Mouse (Mus musculus): Measurements from ENCODE around the gene Akap9. TPM values are rescaled to one million over a fixed set of nuclear protein-coding genes. Genes with fewer than 3 reads are reported as not detected.
"Not testable (repeated sequence)": the region's sequence is repeated elsewhere in the genome, so short reads cannot be mapped to it uniquely, and the experiment has no call there.

Gene Akap9
- polyA plus RNA-seq, 1 experiment = 40.8 TPM

DNA sequence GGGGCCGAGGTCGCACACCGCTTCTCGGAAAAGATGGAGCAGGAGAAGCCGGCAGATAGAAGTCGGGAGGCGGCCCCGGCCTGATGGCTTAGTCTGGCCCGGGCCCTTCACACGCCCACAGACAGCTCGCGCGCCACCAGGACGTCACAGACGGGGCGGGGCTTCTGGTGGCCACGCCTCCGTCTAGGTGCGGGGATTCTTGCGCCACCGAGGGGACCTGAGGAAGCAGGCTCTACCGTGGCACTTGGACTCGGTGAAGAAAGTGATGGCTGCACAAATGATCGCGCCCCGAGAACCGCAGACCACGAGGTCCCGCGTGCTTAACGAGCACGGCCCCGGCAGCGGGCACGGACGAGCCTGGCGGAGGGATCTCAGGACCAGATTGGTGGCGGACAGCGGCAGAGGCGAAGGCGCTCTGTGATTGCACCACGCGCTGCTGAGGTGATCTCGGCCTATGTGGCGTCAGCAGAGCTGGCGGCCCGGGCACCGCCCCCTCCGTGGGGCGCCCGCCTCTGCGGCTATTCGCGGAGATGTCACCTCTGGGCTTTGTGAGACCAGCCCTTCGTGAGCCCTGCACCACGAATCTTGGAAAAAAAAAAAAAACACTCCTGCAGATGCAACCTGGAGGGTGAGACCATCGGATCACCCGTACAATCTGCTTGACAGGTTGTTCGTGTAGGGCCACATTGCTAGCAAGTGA is 176.6 kb downstream of the Akap9 start, which contains the start of gene Cyp51:
Gene Cyp51 (minus strand): TSS at position 406 of the 700 bp plus-strand sequence.
- peaks cover 2% of the 10 kb centered on the region for H3K4me1 ChIP-seq (ENCODE audit: control insufficient read depth, insufficient read depth, low read length)
- H3K36me3 ChIP-seq (ENCODE audit: control insufficient read depth, insufficient read depth, low read length, poor library complexity, severe bottlenecking) = peaks cover 29% of the 10 kb centered on the region
- H3K9me3 ChIP-seq (replicated peaks; ENCODE audit: control insufficient read depth, insufficient read depth, low read length, poor library complexity, severe bottlenecking) = peaks cover 6% of the 10 kb centered on the region
- H3K27me3 ChIP-seq (ENCODE audit: control insufficient read depth, insufficient read depth, low read length, poor library complexity, severe bottlenecking) = no peaks in the 10 kb centered on the region
- H3K4me3 ChIP-seq (ENCODE audit: low read depth, low read length) = peak within 1 kb of the TSS; percentile 80
- TF ChIP-seq EP300 (IDR thresholded peaks at IDR 0.05; ENCODE audit: insufficient read depth, low read depth, low read length) (0 out of 2 replicates have a peak, but pooled peaks have one; percentile 35), POLR2A (IDR thresholded peaks at IDR 0.05; ENCODE audit: insufficient read depth, low read length) (no peak), CTCF (IDR thresholded peaks at IDR 0.05; ENCODE audit: low read depth, low read length) (no peak)
- H3K27ac ChIP-seq (ENCODE audit: insufficient read depth, low read length) = peak within 1 kb of the TSS; percentile 54
- H3K9ac ChIP-seq (ENCODE audit: low read depth, poor library complexity, severe bottlenecking) = peak within 1 kb of the TSS; percentile 62

DNA sequence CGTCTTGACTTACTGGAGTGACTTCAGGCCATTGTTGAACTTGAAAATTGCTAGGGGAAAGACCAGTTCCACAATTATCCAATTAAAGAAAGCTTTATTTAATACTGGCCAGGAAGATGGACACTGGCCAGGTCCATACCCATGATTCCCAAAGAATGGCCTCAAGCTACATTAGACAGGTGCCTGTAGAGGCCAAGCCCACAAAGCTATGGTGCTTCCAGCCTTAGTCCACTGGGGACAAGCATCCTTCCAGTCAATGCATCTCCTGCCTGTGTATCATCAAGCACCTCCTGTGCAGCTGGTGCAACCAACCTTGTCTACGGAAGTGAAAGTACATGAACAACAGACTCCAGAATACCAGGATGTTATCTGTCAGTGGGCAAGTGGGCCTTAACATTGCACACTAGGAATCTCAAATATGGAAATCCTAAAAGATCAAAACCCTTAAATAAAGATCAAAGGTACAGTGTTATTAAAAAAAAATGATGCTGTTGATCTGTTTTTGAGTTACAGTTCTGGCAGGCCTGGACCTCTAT is 177.9 kb downstream of the Akap9 start:
- no peaks in the 10 kb centered on the region for H3K27me3 ChIP-seq (ENCODE audit: control insufficient read depth, insufficient read depth, low read length, poor library complexity, severe bottlenecking)
- TF ChIP-seq EP300 (IDR thresholded peaks at IDR 0.05; ENCODE audit: insufficient read depth, low read depth, low read length) = no peak
- H3K4me3 ChIP-seq (ENCODE audit: low read depth, low read length) = no peak overlapping the region
- no peak overlapping the region for H3K27ac ChIP-seq (ENCODE audit: insufficient read depth, low read length)
- peaks cover 12% of the 10 kb centered on the region for H3K9me3 ChIP-seq (replicated peaks; ENCODE audit: control insufficient read depth, insufficient read depth, low read length, poor library complexity, severe bottlenecking)
- peaks cover 19% of the 10 kb centered on the region for H3K36me3 ChIP-seq (ENCODE audit: control insufficient read depth, insufficient read depth, low read length, poor library complexity, severe bottlenecking)
- H3K4me1 ChIP-seq (ENCODE audit: control insufficient read depth, insufficient read depth, low read length) = peaks cover 2% of the 10 kb centered on the region
- H3K9ac ChIP-seq (ENCODE audit: low read depth, poor library complexity, severe bottlenecking) = no peak overlapping the region

DNA sequence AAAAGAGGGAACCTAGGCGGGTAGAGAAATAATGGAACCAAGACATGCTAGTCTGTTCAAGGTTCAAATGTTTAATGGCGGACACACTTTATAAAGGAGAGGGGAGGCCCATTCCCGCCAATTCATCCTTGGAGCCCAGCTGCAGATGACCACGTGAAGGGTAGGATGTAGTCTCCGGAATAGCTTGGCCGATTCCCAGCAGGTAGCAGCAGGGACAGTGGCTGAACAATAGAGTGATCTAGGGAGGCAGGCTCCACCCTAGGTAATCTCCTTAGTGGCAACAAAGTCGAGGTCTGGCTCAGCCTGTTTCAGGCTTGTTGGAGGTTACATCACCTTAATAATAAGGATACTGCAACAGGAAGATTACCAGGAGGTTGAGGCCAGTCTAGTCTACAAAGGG is 179.2 kb downstream of the Akap9 start:
- not testable (repeated sequence) for H3K36me3 ChIP-seq (ENCODE audit: control insufficient read depth, insufficient read depth, low read length, poor library complexity, severe bottlenecking); H3K4me3 ChIP-seq (ENCODE audit: low read depth, low read length); H3K4me1 ChIP-seq (ENCODE audit: control insufficient read depth, insufficient read depth, low read length); H3K27me3 ChIP-seq (ENCODE audit: control insufficient read depth, insufficient read depth, low read length, poor library complexity, severe bottlenecking); H3K27ac ChIP-seq (ENCODE audit: insufficient read depth, low read length); H3K9ac ChIP-seq (ENCODE audit: low read depth, poor library complexity, severe bottlenecking)
- peak; percentile 83 for TF ChIP-seq EP300 (IDR thresholded peaks at IDR 0.05; ENCODE audit: insufficient read depth, low read depth, low read length)
- H3K9me3 ChIP-seq (replicated peaks; ENCODE audit: control insufficient read depth, insufficient read depth, low read length, poor library complexity, severe bottlenecking) = peaks cover 11% of the 10 kb centered on the region

- no peak for TF ChIP-seq EP300 (IDR thresholded peaks at IDR 0.05; ENCODE audit: insufficient read depth, low read depth, low read length)
- no peak for TF ChIP-seq POLR2A (IDR thresholded peaks at IDR 0.05; ENCODE audit: insufficient read depth, low read length)
- no peak for TF ChIP-seq CTCF (IDR thresholded peaks at IDR 0.05; ENCODE audit: low read depth, low read length)
- Histone ChIP-seq H3K4me1 (ENCODE audit: control insufficient read depth, insufficient read depth, low read length) (no peaks in the 10 kb centered on the region), H3K27me3 (ENCODE audit: control insufficient read depth, insufficient read depth, low read length, poor library complexity, severe bottlenecking) (no peaks in the 10 kb centered on the region), H3K36me3 (ENCODE audit: control insufficient read depth, insufficient read depth, low read length, poor library complexity, severe bottlenecking) (no peaks in the 10 kb centered on the region), H3K4me3 (ENCODE audit: low read depth, low read length) (no peak overlapping the region), H3K9ac (ENCODE audit: low read depth, poor library complexity, severe bottlenecking) (no peak overlapping the region), H3K9me3 (replicated peaks; ENCODE audit: control insufficient read depth, insufficient read depth, low read length, poor library complexity, severe bottlenecking) (peaks cover 10% of the 10 kb centered on the region), H3K27ac (ENCODE audit: insufficient read depth, low read length) (no peak overlapping the region)
These were observed 184.8 kb downstream of the Akap9 start for GRCm38 (mm10) chr5:4112570-4113098.

Other genes starting within 250 kb of the Akap9 start
- 17.9 and 21.1 TPM in 2 replicates for gene Ankib1, start 125.1 kb upstream of the Akap9 start, polyA plus RNA-seq (2011; ENCODE audit: insufficient read depth, insufficient read length, low read depth, missing spikeins)
- gene Krit1, start 124.9 kb upstream of the Akap9 start, polyA plus RNA-seq (2011; ENCODE audit: insufficient read depth, insufficient read length, low read depth, missing spikeins) = 55.6 and 56.1 TPM in 2 replicates
- not detected in 2 replicates for gene Lrrd1, start 82.9 kb upstream of the Akap9 start, polyA plus RNA-seq (2011; ENCODE audit: insufficient read depth, insufficient read length, low read depth, missing spikeins)
- 6.7 and 8.3 TPM in 2 replicates for gene Mterf1a, start 34.1 kb upstream of the Akap9 start, polyA plus RNA-seq (2011; ENCODE audit: insufficient read depth, insufficient read length, low read depth, missing spikeins)
- 61.4 and 72.0 TPM in 2 replicates for gene Cyp51, start 176.7 kb downstream of the Akap9 start, polyA plus RNA-seq (2011; ENCODE audit: insufficient read depth, insufficient read length, low read depth, missing spikeins)